Mouse (Mus musculus) small intestine, adult 2 months (tissue): ENCODE data around the gene 6030408B16Rik.

Experiments used
- CTCF ChIP-seq: fragments of 200-500 bp; IDR thresholded peaks from 2 replicates; pipeline ENCODE4 v1.5.1; 2012; ENCODE audit warnings: low read depth, mild to moderate bottlenecking, control low read depth, inconsistent platforms, low read length, moderate library complexity, mixed read lengths; ENCODE audit not compliant: insufficient replicate concordance, insufficient read length; ENCODE audit errors: extremely low read depth
- POLR2A ChIP-seq: fragments of 200-500 bp; IDR thresholded peaks from 2 replicates; pipeline ENCODE4 v1.6.1; 2012; ENCODE audit warnings: low read depth, mild to moderate bottlenecking, control low read depth, inconsistent platforms, low read length, moderate library complexity

DNA sequence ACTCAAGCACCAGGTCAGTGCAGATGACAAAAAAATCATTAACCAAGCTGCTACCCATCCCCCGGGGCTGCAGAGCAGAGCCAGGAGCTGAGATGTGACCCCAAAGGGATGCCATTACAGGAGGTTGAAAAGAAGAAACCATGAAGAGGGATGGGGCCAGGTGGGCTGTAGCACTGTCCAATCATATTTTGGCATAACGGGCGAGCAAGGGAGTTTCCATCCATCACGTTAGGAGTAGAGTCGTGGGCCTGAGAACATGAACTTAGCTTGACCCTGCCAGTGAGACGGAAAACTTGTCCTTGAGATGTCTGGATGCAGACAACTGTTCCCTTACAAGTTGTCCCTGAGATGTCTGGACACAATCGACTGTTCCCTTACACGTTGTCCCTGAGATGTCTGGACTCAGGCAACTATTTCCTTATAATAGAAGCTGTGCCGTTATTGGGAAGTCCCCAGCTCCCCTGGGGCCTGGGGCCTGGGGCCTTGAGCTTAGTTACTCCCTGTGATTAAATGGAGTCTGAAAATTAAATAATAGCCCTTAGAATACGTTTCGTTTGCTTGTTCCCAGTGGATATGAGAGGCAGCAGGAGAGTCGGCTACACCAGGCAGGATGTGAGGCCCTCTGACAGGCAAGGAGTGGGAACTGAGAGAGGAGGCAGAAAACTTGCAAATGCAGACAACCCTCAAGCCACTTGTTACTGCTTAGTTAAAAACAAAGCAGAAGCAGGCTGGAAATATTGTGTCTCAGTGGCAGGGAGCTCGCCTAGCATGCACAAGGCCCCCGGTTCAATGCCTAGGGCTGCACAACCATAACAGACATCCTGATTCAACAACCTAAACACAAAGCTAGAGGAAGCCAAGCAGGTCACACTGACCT lies 26.1 kb downstream of the 6030408B16Rik start:
- TF ChIP-seq CTCF (no peak), POLR2A (no peak)
